Mouse (Mus musculus): Measurements from ENCODE around the gene Ly6g6e.

Ly6g6e gene

DNA sequence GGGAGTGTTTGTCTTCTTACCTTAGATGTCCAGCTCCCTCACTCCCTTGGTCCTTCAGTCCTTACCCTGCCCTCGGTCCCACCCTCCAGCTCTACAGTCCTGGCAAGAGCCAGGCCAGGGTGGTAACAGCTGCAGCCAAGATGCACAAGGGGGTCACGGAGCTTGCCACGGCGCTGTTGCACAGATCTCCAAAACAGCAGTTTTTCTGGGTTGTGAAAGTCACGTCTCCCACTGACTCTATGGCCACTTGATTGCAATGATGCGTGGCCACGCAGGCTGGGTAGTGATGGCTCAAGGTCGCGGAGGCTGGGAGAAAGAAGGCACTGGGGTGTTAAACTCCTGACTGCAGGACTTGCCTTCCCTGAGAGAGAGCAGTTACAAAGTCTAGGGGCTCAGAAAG, 5.2 kb upstream of the Ly6g6e start:
- no peak for DNase-seq (ENCODE audit: low read depth, low spot score)

DNA sequence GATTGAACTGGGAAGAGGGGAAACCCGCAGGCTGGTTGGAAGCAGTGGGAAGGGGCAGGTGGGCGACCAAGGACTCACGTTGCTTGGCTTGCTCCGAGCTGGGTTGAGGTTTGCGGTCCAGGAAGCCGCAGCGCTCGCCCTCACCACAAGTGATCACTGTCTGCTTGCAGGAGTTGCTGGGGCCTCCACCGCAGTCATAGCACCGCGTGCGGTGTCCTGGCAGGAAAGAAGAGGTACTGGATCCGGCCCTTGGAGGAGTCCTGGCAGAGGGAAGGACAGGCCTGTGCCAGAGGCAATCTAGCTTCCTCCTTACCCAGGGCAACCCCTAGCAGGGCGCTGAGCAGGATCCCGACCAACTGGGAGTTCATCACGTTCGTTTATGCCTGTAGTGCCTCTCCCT, 2.6 kb upstream of the Ly6g6e start:
- DNase-seq (ENCODE audit: low read depth, low spot score): no peak

DNA sequence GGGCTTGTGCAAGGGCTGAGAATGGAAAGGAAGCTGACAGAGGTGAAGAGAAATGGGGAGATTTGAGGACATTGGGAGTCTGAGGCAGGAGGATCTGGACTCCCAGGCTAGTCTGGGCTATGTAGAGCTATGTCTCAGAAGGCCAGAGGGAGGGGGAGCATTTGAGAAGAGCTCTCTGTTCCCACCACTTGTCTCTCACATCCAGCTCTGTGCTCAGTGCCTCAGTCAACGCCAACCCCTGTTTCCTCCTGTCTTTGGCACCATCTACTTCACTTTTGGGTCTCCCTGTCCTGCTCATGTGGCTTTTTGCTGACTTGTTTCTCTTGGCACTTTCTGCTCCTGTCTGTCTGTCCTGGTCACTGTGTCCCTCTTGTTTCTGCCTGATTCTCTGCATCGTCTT, 583 bp downstream of the Ly6g6e start:
- DNase-seq (ENCODE audit: low read depth, low spot score): no peak

DNA sequence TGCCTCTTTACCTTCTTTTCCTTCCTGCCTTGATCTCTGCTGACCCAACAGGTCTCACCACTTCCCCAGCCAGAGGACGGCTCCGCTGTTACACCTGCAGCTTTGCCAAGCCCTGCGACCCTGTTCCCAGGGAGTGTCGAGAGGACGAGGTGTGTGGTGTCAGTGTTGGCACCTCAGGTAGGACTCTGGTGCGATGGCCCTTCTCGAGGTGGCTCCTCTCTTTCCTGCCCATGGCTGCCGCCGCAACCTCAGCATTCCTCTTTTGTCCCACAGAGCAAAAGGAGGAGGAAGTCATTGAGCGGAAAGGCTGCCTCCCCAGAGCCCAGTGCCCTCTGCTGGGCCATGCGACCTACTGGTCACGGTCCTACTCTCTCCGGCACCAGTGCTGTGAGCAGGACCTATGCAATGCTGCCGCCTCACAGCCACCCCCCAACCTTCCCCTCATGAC, 1.1 kb downstream of the Ly6g6e start, which contains the start of gene Ly6g6d:
Gene Ly6g6d, minus strand, starts transcription at position 280 of the 448 bp plus-strand sequence.
- DNase-seq (ENCODE audit: low read depth, low spot score): no peak

GRCm38 (mm10) chr17:35079778-35080177, 3.1 kb downstream of the Ly6g6e start:
- no peak for DNase-seq (ENCODE audit: low read depth, low spot score)

DNA sequence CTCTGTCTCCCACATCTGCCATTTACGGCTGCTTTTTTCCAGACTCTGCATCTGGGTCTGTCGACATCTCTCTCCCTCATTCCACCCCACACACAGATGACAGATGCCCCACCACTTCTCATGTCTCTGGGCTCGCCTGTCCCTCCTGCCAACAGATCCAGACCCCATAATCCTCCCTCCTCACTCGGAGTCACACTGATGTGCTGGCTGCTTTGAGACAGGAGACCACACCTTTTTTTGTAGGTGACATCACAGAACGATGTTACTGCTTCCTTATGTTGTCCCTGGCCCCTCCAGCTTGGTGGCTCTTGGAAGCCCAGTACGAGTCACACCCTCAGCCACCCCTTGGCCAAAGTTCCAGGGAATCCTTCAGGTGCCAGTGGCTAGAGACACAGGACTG, 3.5 kb downstream of the Ly6g6e start:
- DNase-seq (ENCODE audit: low read depth, low spot score): no peak

DNA sequence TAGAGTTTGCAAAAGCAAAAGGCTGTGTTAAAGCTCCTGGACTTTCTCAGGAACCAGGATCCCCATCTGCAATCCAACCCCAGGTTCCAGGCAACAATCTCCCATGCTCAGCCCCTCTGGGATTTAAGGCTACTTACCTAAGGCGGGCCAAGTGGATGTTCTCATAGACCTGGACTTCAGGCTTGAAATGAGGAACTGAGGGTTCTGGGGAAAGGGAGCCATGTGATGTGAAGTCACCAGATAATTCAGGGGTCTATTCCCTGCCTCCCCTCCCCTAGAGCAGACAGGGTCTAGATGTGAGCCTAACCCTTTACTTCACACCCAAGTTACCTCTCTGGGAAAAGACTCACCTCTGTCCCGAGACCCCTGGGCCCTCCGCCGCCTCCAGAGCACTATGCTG, 4.0 kb downstream of the Ly6g6e start:
- no peak for DNase-seq (ENCODE audit: low read depth, low spot score)

- no peak for DNase-seq (ENCODE audit: low read depth, low spot score)
These were observed 6.3 kb downstream of the Ly6g6e start for GRCm38 (mm10) chr17:35082841-35083576.

- DNase-seq (ENCODE audit: low read depth, low spot score): no peak
These were observed 7.3 kb downstream of the Ly6g6e start for GRCm38 (mm10) chr17:35083929-35084497.

- DNase-seq (ENCODE audit: low read depth, low spot score): no peak
These were observed 8.6 kb downstream of the Ly6g6e start, which contains the start of gene Ly6g6f for GRCm38 (mm10) chr17:35085208-35085865. TSS of gene Ly6g6f (minus strand) at chr17:35085610.

DNA sequence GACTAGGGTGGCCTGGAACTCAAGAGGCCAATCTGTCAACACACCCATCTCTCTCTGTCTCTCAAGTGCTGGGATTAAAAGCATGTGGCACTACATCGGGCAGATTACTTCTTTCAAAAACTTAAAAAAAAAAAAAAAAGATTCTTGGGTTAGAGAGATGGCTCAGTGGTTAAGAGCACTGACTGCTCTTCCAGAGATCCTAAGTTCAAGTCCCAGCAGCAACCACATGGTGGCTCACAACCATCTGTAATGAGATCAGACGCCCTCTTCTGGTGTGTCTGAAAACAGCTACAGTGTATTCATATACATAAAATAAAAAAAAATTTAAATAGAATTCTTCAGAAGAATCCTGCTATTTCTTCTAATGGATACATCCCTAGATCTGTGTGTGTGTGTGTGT, 11.4 kb downstream of the Ly6g6e start:
- no peak for DNase-seq (ENCODE audit: low read depth, low spot score)

DNA sequence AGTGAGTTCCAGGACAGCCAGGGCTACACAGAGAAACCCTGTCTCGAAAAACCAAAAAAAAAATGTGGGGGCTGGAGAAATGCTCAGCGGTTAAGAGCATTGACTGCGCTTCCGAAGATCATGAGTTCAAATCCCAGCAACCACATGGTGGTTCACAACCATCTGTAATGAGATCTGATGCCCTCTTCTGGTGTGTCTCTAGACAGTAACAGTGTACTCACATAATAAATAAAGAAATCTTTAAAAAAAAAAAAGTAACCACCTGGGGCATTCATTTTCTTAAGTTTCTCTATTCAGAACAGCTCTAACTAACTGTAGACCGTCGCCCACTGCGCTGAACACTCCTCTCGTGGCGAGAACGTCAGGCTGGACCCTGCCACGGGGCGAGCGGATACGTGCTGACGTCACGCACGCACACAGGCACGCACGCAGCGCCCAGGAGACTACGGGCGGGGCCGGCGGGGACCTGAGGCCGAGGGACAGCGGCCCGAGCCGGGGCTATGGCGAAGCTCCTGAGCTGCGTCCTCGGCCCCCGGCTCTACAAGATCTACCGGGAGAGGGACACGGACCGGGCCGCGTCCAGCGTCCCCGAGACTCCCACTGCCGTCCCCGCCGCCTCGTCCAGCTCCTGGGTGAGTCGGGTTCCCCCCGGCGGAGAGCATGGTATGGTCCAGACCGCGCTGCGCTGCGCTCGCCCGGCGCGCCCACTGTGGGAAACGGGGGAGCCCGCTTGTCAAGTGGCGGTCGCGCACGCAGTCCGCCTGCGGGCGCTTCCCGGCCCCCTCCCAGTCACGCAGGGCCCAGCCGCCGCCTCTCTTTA, 12.3 kb downstream of the Ly6g6e start, which contains the start of gene Abhd16a:
Gene Abhd16a, plus strand, starts transcription at position 439 of the 820 bp plus-strand sequence.
- DNase-seq (ENCODE audit: low read depth, low spot score): peak; percentile 86

GRCm38 (mm10) chr17:35090166-35090932, 13.6 kb downstream of the Ly6g6e start:
- no peak for DNase-seq (ENCODE audit: low read depth, low spot score)

DNA sequence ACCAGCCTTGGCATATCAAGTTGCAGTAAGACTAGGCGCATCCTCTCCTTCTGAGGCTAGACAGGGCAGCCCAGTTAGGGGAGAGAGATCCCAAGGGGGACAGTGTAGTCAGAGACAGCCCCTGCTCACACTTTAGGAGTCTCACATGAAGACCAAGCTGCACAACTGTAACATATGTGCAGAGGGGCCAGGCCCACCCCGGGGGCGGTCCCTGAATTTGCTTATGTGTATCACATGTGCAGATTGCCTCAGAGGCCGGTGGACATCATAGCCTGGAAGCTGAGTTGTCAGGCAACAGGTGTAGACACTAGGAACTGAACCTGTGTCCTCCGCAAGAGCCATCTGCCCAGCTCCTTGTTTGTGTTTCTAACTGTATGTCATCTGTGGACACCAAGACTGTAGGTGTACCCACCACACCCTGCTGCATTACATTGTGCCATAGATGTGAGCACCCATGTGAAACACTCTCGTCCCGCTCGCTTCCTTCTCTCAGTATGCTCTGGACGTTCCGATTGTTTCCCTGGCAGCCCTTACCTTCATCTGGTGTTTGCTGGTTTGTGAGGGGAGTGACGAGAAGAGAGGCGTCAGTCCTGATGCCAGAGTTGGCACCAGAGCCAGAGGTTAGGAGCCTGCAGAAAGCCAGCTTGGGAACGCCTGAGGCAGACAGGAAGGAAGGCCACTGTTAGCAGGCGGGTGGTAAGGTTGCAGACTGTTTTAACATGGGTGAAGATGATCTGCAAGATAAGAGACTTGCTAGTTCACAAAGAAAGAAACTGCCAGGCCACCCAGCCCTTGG, 15.9 kb downstream of the Ly6g6e start:
- DNase-seq (ENCODE audit: low read depth, low spot score): no peak

GRCm38 (mm10) chr17:35094475-35095365, 18.0 kb downstream of the Ly6g6e start:
- DNase-seq (ENCODE audit: low read depth, low spot score): no peak

DNA sequence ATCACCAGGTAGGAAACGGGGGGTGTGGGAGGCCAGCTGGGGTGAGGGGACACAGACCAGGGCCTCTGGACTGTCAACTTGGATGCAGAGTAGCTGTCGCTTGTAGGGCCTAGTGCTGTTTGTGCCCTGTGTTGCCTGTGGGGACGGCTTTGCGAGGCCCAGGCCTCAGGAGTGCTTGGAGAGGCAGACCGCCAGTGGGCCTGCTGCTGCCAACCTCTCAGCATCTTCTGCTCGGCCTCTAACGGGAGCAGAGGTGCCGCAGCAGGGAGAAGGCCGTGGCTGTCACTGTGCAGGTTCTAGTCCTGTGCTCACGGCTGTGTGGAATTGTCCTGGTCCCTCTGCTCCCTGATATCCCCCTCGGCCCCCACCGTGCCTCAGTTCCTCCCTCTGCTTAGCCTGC, 19.9 kb downstream of the Ly6g6e start:
- no peak for DNase-seq (ENCODE audit: low read depth, low spot score)

DNA sequence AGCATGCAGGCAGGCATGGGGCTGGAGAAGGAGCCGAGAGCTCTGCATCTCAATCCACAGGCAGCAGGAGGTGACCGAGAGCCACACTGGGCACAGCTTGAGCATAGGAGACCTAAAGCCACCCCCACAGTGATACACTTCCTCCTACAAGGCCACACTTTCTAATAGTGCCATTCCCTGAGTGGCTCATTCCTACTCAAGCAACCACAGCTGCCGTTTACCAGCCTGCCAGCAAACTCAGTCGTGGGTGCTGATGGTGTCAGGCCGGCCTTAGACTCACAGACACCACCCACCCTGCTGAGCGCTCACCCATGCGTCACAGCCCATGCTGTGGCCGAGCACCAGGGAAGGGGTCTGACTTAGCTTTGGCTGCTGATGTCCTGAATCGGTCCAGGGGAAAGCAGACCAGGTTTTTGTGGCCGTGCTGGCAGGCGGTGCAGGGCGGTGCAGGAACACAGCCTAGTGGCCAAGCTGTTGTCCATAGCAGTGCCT, 20.5 kb downstream of the Ly6g6e start:
- DNase-seq (ENCODE audit: low read depth, low spot score): no peak

DNA sequence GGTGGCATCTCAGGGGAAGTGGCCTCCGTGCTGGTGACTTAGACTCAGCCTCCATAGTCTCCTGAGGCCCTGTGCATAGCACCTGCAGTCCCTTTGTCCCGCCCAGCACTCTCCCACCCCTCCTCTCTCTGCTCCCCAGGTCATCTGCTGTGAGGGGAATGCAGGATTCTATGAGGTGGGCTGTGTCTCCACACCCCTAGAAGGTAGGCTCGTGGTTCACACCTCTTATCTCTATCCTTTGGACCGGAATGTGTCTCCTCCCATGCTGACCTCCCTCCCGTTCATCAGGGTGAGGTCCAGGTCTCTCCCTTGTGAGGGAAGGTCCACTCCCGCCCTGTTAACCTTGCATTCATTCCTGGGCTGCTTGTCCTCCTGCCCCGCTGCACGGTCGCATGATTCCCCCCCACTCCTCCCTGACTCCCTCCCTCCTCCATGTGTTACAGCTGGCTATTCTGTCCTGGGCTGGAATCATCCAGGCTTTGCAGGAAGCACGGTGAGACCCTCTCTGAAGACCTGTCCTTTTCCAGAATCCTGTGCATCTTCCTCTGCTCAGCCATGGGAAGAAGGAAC, 23.6 kb downstream of the Ly6g6e start:
- DNase-seq (ENCODE audit: low read depth, low spot score): no peak

GRCm38 (mm10) chr17:35101161-35101560, 24.5 kb downstream of the Ly6g6e start:
- DNase-seq (ENCODE audit: low read depth, low spot score): no peak
